Mouse (Mus musculus) E14TG2a.4 (cell line): ENCODE results near the gene Tmc5.

Experiments
- CTCF ChIP-seq: conservative IDR thresholded peaks from 2 replicates; pipeline ENCODE4 v1.5.1; 2014; ENCODE audit warnings: low read length
- POU5F1 ChIP-seq: IDR thresholded peaks from 2 replicates; pipeline ENCODE4 v1.6.1; 2014; ENCODE audit warnings: low read length, borderline replicate concordance

- TF ChIP-seq CTCF, result no peak
- no peak for TF ChIP-seq POU5F1
Measured at GRCm38 (mm10) chr7:118572039-118572438, 25.1 kb upstream of the Tmc5 start.
